Mouse (Mus musculus): ENCODE data around the gene Cdh8. TPM values are rescaled to one million over a fixed set of nuclear protein-coding genes. Genes with fewer than 3 reads are reported as not detected.
"Not testable (repeated sequence)": the region's sequence is repeated elsewhere in the genome, so short reads cannot be mapped to it uniquely, and the experiment has no call there.

Cdh8 gene
- polyA plus RNA-seq, 1 experiment from 2014 or later, result 1.2 TPM

DNA sequence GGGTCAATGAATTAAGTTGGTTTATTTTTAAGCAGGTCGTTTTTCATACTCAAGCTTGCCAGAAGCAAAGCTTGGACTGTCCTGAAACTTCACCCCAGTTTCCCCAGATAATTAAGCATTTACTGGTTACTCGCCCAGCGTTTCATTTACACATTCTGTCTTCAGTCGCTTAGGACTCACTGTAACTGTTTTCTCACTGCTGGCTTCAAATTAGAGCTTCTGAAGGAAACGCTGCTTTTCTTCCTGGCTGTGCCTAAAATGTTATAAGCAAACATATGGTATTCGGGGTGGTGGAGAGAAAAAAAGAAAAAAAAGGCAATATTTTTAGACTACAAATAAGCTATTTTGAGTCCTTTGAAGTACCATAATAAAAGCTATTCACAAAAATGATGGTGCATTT, 192.6 kb downstream of the Cdh8 start:
- Histone ChIP-seq H3K4me3 (no peak overlapping the region), H3K27me3 (replicated peaks; ENCODE audit: low read depth, poor library complexity, severe bottlenecking) (no peaks in the 10 kb centered on the region), H3K9me3 (no peaks in the 10 kb centered on the region), H3K36me3 (replicated peaks) (no peaks in the 10 kb centered on the region), H3K27ac (replicated peaks) (no peak overlapping the region), H3K4me1 (no peaks in the 10 kb centered on the region)
- 56% methylated on average over 6 of the region's 6 CpGs for WGBS
- DNase-seq (ENCODE audit: low spot score), result no peak

- Histone ChIP-seq H3K9me3 (no peaks in the 10 kb centered on the region), H3K4me3 (no peak overlapping the region), H3K4me1 (no peaks in the 10 kb centered on the region), H3K36me3 (replicated peaks) (no peaks in the 10 kb centered on the region), H3K27me3 (replicated peaks; ENCODE audit: low read depth, poor library complexity, severe bottlenecking) (no peaks in the 10 kb centered on the region), H3K27ac (replicated peaks) (no peak overlapping the region)
- no peak for DNase-seq (ENCODE audit: low spot score)
- WGBS, result 89% methylated on average over 7 of the region's 7 CpGs
Observed at GRCm38 (mm10) chr8:99205194-99205593, 211.1 kb downstream of the Cdh8 start.

- no peak for DNase-seq (ENCODE audit: low spot score)
- Histone ChIP-seq H3K4me3 (no peak overlapping the region), H3K27me3 (replicated peaks; ENCODE audit: low read depth, poor library complexity, severe bottlenecking) (no peaks in the 10 kb centered on the region), H3K4me1 (no peaks in the 10 kb centered on the region), H3K27ac (replicated peaks) (no peak overlapping the region), H3K36me3 (replicated peaks) (no peaks in the 10 kb centered on the region), H3K9me3 (no peaks in the 10 kb centered on the region)
- WGBS, result 91% methylated on average over 2 of the region's 2 CpGs
Observed at GRCm38 (mm10) chr8:99190643-99191042, 225.6 kb downstream of the Cdh8 start.

- H3K27me3 ChIP-seq (replicated peaks; ENCODE audit: low read depth, poor library complexity, severe bottlenecking), result no peaks in the 10 kb centered on the region
- H3K4me1 ChIP-seq, result no peaks in the 10 kb centered on the region
- H3K27ac ChIP-seq (replicated peaks), result no peak overlapping the region
- no peaks in the 10 kb centered on the region for H3K9me3 ChIP-seq
- no peaks in the 10 kb centered on the region for H3K36me3 ChIP-seq (replicated peaks)
- no peak overlapping the region for H3K4me3 ChIP-seq
- WGBS, result 95% methylated on average over 5 of the region's 5 CpGs
- no peak for DNase-seq (ENCODE audit: low spot score)
Observed at GRCm38 (mm10) chr8:99186879-99187278, 229.4 kb downstream of the Cdh8 start.

- Histone ChIP-seq H3K27me3 (replicated peaks; ENCODE audit: low read depth, poor library complexity, severe bottlenecking) (no peaks in the 10 kb centered on the region), H3K27ac (replicated peaks) (no peak overlapping the region), H3K4me3 (no peak overlapping the region), H3K4me1 (no peaks in the 10 kb centered on the region; the same call in 1 of the 2 replicates), H3K9me3 (no peaks in the 10 kb centered on the region), H3K36me3 (replicated peaks) (no peaks in the 10 kb centered on the region)
- DNase-seq (ENCODE audit: low spot score), result no peak
Observed at GRCm38 (mm10) chr8:99184186-99184585, 232.1 kb downstream of the Cdh8 start.

- no peaks in the 10 kb centered on the region for H3K9me3 ChIP-seq
- H3K36me3 ChIP-seq (replicated peaks), result no peaks in the 10 kb centered on the region
- H3K27ac ChIP-seq (replicated peaks), result no peak overlapping the region
- no peaks in the 10 kb centered on the region for H3K27me3 ChIP-seq (replicated peaks; ENCODE audit: low read depth, poor library complexity, severe bottlenecking)
- H3K4me3 ChIP-seq, result no peak overlapping the region
- 51% methylated on average over 3 of the region's 3 CpGs for WGBS
- H3K4me1 ChIP-seq, result no peaks in the 10 kb centered on the region
- no peak for DNase-seq (ENCODE audit: low spot score)
Observed at GRCm38 (mm10) chr8:99166966-99167365, 249.3 kb downstream of the Cdh8 start.

- no peaks in the 10 kb centered on the region for H3K27me3 ChIP-seq (replicated peaks; ENCODE audit: low read depth, poor library complexity, severe bottlenecking)
- no peaks in the 10 kb centered on the region for H3K36me3 ChIP-seq (replicated peaks)
- no peaks in the 10 kb centered on the region for H3K9me3 ChIP-seq
- no peak overlapping the region for H3K4me3 ChIP-seq
- no peak for DNase-seq (ENCODE audit: low spot score)
- no peak overlapping the region for H3K27ac ChIP-seq (replicated peaks)
- H3K4me1 ChIP-seq, result no peaks in the 10 kb centered on the region
- 59% methylated on average over 4 of the region's 4 CpGs for WGBS
Observed at GRCm38 (mm10) chr8:99161633-99162032, 254.6 kb downstream of the Cdh8 start.

DNA sequence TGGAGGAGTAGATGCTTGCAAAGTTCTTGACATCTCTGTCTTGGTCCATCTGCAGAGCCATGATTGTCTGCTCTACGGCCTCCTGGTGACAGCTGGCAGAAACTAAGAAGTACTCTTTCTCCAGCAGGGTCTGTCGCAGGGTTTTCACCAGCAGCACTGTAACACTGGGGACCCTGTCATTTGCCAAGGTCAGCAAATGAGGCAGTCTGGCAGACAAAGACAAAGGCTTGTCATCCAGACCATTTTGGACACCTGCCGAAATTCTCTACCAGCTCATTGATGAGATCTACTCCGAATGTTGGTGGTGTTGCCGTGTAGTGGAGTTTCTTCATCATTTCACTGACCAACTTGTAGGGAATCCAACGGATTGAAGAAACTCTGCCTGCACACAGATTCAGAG, 270.8 kb downstream of the Cdh8 start:
- Histone ChIP-seq H3K4me3 (no peak overlapping the region), H3K27me3 (replicated peaks; ENCODE audit: low read depth, poor library complexity, severe bottlenecking) (no peaks in the 10 kb centered on the region)
- WGBS, result 91% methylated on average over 6 of the region's 6 CpGs

DNA sequence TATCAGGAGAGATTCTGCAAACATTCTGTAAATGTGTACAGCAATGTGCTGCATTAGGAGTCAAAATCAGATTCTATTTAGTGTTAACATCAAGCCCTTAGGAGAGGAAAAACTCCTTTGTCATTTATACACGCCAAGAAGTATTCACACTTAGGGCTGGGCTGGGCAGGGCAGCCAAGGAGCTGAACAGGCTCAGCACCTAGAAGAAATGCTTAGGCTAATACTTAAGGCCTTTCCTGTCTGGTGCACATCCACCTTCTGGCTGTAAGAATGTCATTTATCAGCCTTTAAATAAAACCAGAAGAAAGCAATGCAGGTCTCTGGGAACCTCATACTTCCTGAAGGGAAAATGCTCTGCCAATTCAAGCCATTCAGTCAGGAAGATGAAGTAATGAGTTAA, 271.5 kb downstream of the Cdh8 start:
- WGBS, result 84% methylated on average over 1 of the region's 1 CpGs
- not testable (repeated sequence) for H3K9me3 ChIP-seq; H3K27me3 ChIP-seq (replicated peaks; ENCODE audit: low read depth, poor library complexity, severe bottlenecking); H3K27ac ChIP-seq (replicated peaks); H3K4me3 ChIP-seq; H3K4me1 ChIP-seq; DNase-seq (ENCODE audit: low spot score); H3K36me3 ChIP-seq (replicated peaks)

More for the DNA sequence above, 270.8 kb downstream of the Cdh8 start:
- no peaks in the 10 kb centered on the region for H3K4me1 ChIP-seq
- no peaks in the 10 kb centered on the region for H3K36me3 ChIP-seq (replicated peaks)
- H3K27ac ChIP-seq (replicated peaks), result no peak overlapping the region
- H3K9me3 ChIP-seq, result no peaks in the 10 kb centered on the region
- DNase-seq (ENCODE audit: low spot score), result no peak

- no peaks in the 10 kb centered on the region for H3K36me3 ChIP-seq (replicated peaks)
- no peaks in the 10 kb centered on the region for H3K9me3 ChIP-seq
- WGBS, result 86% methylated on average over 2 of the region's 2 CpGs
- no peak for DNase-seq (ENCODE audit: low spot score)
- no peak overlapping the region for H3K4me3 ChIP-seq
- H3K27me3 ChIP-seq (replicated peaks; ENCODE audit: low read depth, poor library complexity, severe bottlenecking), result no peaks in the 10 kb centered on the region
- H3K27ac ChIP-seq (replicated peaks), result no peak overlapping the region
- H3K4me1 ChIP-seq, result no peaks in the 10 kb centered on the region
Observed at GRCm38 (mm10) chr8:99098453-99098852, 317.8 kb downstream of the Cdh8 start.

GRCm38 (mm10) chr8:99051344-99051743, 364.9 kb downstream of the Cdh8 start:
- DNase-seq (ENCODE audit: low spot score), result no peak
- H3K27ac ChIP-seq (replicated peaks), result no peak overlapping the region
- H3K36me3 ChIP-seq (replicated peaks), result no peaks in the 10 kb centered on the region
- no peaks in the 10 kb centered on the region for H3K4me1 ChIP-seq
- H3K4me3 ChIP-seq, result no peak overlapping the region
- H3K27me3 ChIP-seq (replicated peaks; ENCODE audit: low read depth, poor library complexity, severe bottlenecking), result no peaks in the 10 kb centered on the region
- H3K9me3 ChIP-seq, result no peaks in the 10 kb centered on the region

DNA sequence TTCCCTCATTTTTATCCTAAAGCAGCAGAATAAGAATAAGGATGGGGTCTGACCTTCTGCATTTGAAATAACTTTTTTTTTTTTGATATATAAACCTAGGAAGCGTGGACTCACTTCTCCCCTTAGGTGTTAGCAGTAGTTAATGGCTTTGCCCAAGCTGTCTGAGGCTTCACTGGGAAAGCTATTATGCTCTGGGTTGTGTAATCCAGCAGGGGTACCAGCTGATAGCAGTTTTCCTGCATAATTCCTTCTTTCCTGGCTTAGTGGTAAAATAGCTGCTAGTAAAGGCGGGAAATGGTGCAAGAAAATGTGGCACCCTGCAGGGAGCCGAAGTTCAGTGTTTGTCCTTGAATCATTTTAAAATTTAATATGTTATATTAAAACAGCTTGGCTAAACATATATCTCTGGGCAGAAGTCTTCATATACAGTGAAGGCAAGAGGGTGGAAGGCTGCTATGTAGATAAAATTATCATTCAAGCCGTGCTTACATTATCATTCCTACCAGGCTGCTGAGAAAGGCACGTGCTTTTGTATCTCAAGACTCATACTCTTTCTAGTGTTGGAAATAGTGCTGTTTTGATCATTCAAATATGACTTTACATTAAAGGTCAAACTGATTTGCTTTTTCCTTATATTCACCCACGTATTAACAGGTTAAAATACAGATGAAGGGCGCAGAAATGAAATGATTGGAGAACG, 367.5 kb downstream of the Cdh8 start:
- Histone ChIP-seq H3K36me3 (replicated peaks) (no peaks in the 10 kb centered on the region), H3K9me3 (no peaks in the 10 kb centered on the region), H3K4me3 (no peak overlapping the region), H3K27me3 (replicated peaks; ENCODE audit: low read depth, poor library complexity, severe bottlenecking) (no peaks in the 10 kb centered on the region), H3K4me1 (no peaks in the 10 kb centered on the region), H3K27ac (replicated peaks) (no peak overlapping the region)
- DNase-seq (ENCODE audit: low spot score), result no peak
- 81% methylated on average over 8 of the region's 8 CpGs for WGBS

- no peaks in the 10 kb centered on the region for H3K36me3 ChIP-seq (replicated peaks)
- no peak overlapping the region for H3K27ac ChIP-seq (replicated peaks)
- no peaks in the 10 kb centered on the region for H3K9me3 ChIP-seq
- H3K27me3 ChIP-seq (replicated peaks; ENCODE audit: low read depth, poor library complexity, severe bottlenecking), result no peaks in the 10 kb centered on the region
- no peak overlapping the region for H3K4me3 ChIP-seq
- DNase-seq (ENCODE audit: low spot score), result no peak
- no peaks in the 10 kb centered on the region for H3K4me1 ChIP-seq
- WGBS, result 95% methylated on average over 2 of the region's 2 CpGs
Observed at GRCm38 (mm10) chr8:99040423-99040822, 375.8 kb downstream of the Cdh8 start.

Data from embryonic facial prominence, embryonic 10.5 days (tissue).